Mouse (Mus musculus) limb, embryonic 14.5 days (tissue): ENCODE measurements around the gene B4galt3. TPM values are rescaled to one million over a fixed set of nuclear protein-coding genes. Genes with fewer than 3 reads are reported as not detected.
A peak's percentile ranks its signal among the peaks of the same experiment; 100 is the strongest.

Source experiments
- ATAC-seq: fragments of 200-750 bp; cut with Nextera tagmentation; 2 replicates; pipeline ENCODE4 v1.8.0; 2017; ENCODE audit warnings: low read depth, moderate number of reproducible peaks, moderate TSS enrichment; ENCODE audit not compliant: low FRiP score
- DNase-seq: peaks from one replicate; pipeline ENCODE4 v3.0.0-alpha.2; 2015; ENCODE audit warnings: low spot score
- H3K27ac ChIP-seq: fragments of 300-500 bp; sonication (generic); replicated peaks from 2 replicates; pipeline ENCODE4 v1.5.1; 2014; ENCODE audit warnings: low read depth, mild to moderate bottlenecking, low read length, moderate library complexity, mixed read lengths
- H3K27me3 ChIP-seq: fragments of 300-500 bp; sonication (generic); 2 replicates; pipeline ENCODE4 v1.6.1; 2014; ENCODE audit warnings: low read length, mixed read lengths; ENCODE audit not compliant: control insufficient read depth, insufficient read depth
- H3K36me3 ChIP-seq: fragments of 300-500 bp; sonication (generic); 2 replicates; pipeline ENCODE4 v1.6.1; 2014; ENCODE audit warnings: mild to moderate bottlenecking, low read length, moderate library complexity, mixed read lengths; ENCODE audit not compliant: control insufficient read depth, insufficient read depth
- H3K4me1 ChIP-seq: fragments of 300-500 bp; sonication (generic); 2 replicates; pipeline ENCODE4 v1.6.1; 2014; ENCODE audit warnings: antibody characterized with exemption, low read length, mixed read lengths; ENCODE audit not compliant: control insufficient read depth, insufficient read depth
- H3K4me2 ChIP-seq: fragments of 300-500 bp; sonication (generic); replicated peaks from 2 replicates; pipeline ENCODE4 v1.6.1; 2014; ENCODE audit warnings: low read depth, mild to moderate bottlenecking, low read length, moderate library complexity; ENCODE audit not compliant: severe bottlenecking
- H3K4me3 ChIP-seq: fragments of 300-500 bp; sonication (generic); replicated peaks from 2 replicates; pipeline ENCODE4 v1.5.1; 2014; ENCODE audit warnings: low read length
- H3K9ac ChIP-seq: fragments of 300-500 bp; sonication (generic); 2 replicates; pipeline ENCODE4 v1.6.1; 2014; ENCODE audit warnings: mild to moderate bottlenecking, low read depth, low read length, moderate library complexity; ENCODE audit not compliant: severe bottlenecking
- H3K9me3 ChIP-seq: fragments of 300-500 bp; sonication (generic); 2 replicates; pipeline ENCODE4 v1.6.1; 2016; ENCODE audit warnings: low read length; ENCODE audit not compliant: control insufficient read depth
- POLR2A ChIP-seq: fragments of 200-500 bp; IDR thresholded peaks from 2 replicates; pipeline ENCODE4 v1.8.0; 2012; ENCODE audit warnings: inconsistent platforms, mild to moderate bottlenecking, moderate library complexity, borderline replicate concordance; ENCODE audit not compliant: insufficient read depth, insufficient read length; ENCODE audit errors: extremely low read depth
- WGBS: fragments of 180-500 bp; shearing (Covaris S2); extraction: QIAGEN DNeasy Blood & Tissue Kit; methylation state at CpG from one replicate; pipeline ENCODE4 v1.1.7; 2014; 5-methylcytosine and 5-hydroxymethylcytosine counted together
- polyA plus RNA-seq, 2 experiments: library from polyadenylated mRNA; depleted of rRNA in 1 of 2; stranded (reverse) in 1 of 2; unstranded in 1 of 2; fragments of >200 nt; fragmentation: Nextera tagmentation in 1 of 2; extraction: Ambion mirVana in 1 of 2; gene quantifications; 2 replicates each; pipeline versions ENCODE4 v1.2.1 to v1.2.3; 2012 to 2014

The B4galt3 gene
- polyA plus RNA-seq, 2 experiments, result 68.7 to 87.2 TPM

DNA sequence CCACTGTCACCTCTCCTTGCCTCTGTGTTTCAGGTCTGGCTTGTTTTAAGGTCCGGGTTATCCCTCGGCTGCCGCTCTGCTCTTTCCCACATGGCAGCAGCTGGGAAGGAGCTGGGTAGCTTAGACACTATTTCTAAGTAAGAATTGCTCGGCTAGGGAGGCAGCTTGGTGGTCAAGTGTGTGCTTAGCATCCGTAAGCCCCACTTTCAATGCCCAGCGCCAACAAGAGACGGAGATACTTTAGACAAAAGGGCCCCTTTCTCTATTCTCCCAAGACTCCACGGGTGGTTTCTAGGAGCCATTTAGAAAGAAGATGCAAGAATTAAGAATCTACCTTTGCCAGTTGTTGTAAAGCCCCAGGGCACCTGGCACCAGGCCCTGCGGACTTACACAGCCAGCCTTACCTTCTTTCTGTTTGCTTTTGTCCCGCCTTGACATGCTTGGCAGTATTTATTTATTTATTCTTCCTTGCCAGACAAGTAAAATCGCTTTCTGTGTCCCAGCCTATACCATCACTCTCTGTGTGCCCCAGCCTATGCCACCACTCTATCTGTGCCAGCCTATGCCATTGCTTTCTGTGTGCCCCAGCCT is 5.1 kb downstream of the B4galt3 start:
- Histone ChIP-seq H3K4me3 (no peak overlapping the region), H3K27me3 (no peaks in the 10 kb centered on the region), H3K9ac (no peak overlapping the region), H3K4me1 (peaks cover 16% of the 10 kb centered on the region), H3K9me3 (no peaks in the 10 kb centered on the region), H3K36me3 (peaks cover 70% of the 10 kb centered on the region), H3K27ac (no peak overlapping the region), H3K4me2 (no peak overlapping the region)
- TF ChIP-seq POLR2A, result no peak
- ATAC-seq, result no peak
- WGBS, result 92% methylated on average over 11 of the region's 11 CpGs
- DNase-seq, result no peak

- Histone ChIP-seq H3K9me3 (no peaks in the 10 kb centered on the region), H3K4me1 (peaks cover 11% of the 10 kb centered on the region), H3K27me3 (no peaks in the 10 kb centered on the region), H3K27ac (no peak overlapping the region), H3K4me2 (no peak overlapping the region), H3K9ac (no peak overlapping the region), H3K4me3 (no peak overlapping the region), H3K36me3 (peaks cover 70% of the 10 kb centered on the region)
- WGBS, result 94% methylated on average over 14 of the region's 14 CpGs
- ATAC-seq (no peak), DNase-seq (no peak)
- TF ChIP-seq POLR2A, result no peak
These were observed 6.1 kb downstream of the B4galt3 start for GRCm38 (mm10) chr1:171276110-171276748.

DNA sequence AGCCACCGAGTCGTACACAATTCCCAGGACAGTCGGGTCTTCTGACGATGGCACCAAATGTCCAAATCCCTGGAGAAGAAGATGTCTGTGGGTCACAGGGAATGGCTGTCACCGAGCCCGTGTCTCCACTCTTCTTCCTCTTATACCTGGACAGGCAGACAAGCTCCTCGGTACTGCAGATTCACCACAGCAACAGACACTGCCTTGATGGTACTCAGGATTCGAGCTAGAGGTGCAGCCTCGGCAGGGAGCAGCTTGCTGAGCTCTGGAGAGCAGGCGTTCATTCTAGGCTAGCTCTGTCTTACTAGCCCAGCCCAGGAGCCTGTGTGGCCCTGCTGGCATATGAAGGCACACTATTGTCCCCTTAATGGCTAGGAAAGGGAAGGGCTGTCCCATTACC is 7.6 kb downstream of the B4galt3 start:
- DNase-seq (no peak), ATAC-seq (no peak)
- H3K4me2 ChIP-seq, result no peak overlapping the region
- TF ChIP-seq POLR2A, result no peak
- H3K27me3 ChIP-seq, result no peaks in the 10 kb centered on the region
- no peak overlapping the region for H3K4me3 ChIP-seq
- peaks cover 72% of the 10 kb centered on the region for H3K36me3 ChIP-seq
- H3K9me3 ChIP-seq, result no peaks in the 10 kb centered on the region
- H3K9ac ChIP-seq, result no peak overlapping the region
- no peak overlapping the region for H3K27ac ChIP-seq
- 83% methylated on average over 10 of the region's 10 CpGs for WGBS
- peaks cover 8% of the 10 kb centered on the region for H3K4me1 ChIP-seq

- Histone ChIP-seq H3K27ac (no peak overlapping the region), H3K9me3 (no peaks in the 10 kb centered on the region), H3K4me2 (no peak overlapping the region), H3K4me3 (no peak overlapping the region), H3K27me3 (no peaks in the 10 kb centered on the region), H3K36me3 (peaks cover 70% of the 10 kb centered on the region), H3K9ac (no peak overlapping the region), H3K4me1 (peaks cover 8% of the 10 kb centered on the region)
- WGBS, result 89% methylated on average over 8 of the region's 8 CpGs
- no peak for DNase-seq
- no peak for TF ChIP-seq POLR2A
- no peak for ATAC-seq
These were observed 8.3 kb downstream of the B4galt3 start for GRCm38 (mm10) chr1:171278436-171278835.

- no peak for ATAC-seq
- no peak for DNase-seq
- peak overlapping the region; percentile 76; the same call in 1 of the 2 replicates for H3K4me2 ChIP-seq
- peaks cover 8% of the 10 kb centered on the region for H3K4me1 ChIP-seq
- H3K27ac ChIP-seq, result no peak overlapping the region
- peaks cover 69% of the 10 kb centered on the region for H3K36me3 ChIP-seq
- no peaks in the 10 kb centered on the region for H3K27me3 ChIP-seq
- no peak overlapping the region for H3K9ac ChIP-seq
- H3K4me3 ChIP-seq, result peak overlapping the region; percentile 55; the same call in 1 of the 2 replicates
- WGBS, result 85% methylated on average over 14 of the region's 14 CpGs
- no peaks in the 10 kb centered on the region for H3K9me3 ChIP-seq
- TF ChIP-seq POLR2A, result no peak
These were observed 9.0 kb downstream of the B4galt3 start for GRCm38 (mm10) chr1:171279012-171279705.
